Mouse (Mus musculus): Measurements from ENCODE around the gene Ogfod2. TPM values are rescaled to one million over a fixed set of nuclear protein-coding genes. Genes with fewer than 3 reads are reported as not detected.

Gene Ogfod2
- total RNA-seq, 1 experiment from 2014 or later: 8.5 TPM

- no peak for ATAC-seq (replicated peaks; ENCODE audit: low read depth, poor library complexity, severe bottlenecking)
Observed at GRCm38 (mm10) chr5:124138066-124138465, 26.0 kb downstream of the Ogfod2 start.

- no peak for ATAC-seq (replicated peaks; ENCODE audit: low read depth, poor library complexity, severe bottlenecking)
Observed at GRCm38 (mm10) chr5:124149028-124149427, 36.9 kb downstream of the Ogfod2 start.

- no peak for ATAC-seq (replicated peaks; ENCODE audit: low read depth, poor library complexity, severe bottlenecking)
Observed at GRCm38 (mm10) chr5:124150895-124151294, 38.8 kb downstream of the Ogfod2 start.

GRCm38 (mm10) chr5:124152734-124153133 is 40.6 kb downstream of the Ogfod2 start:
- no peak for ATAC-seq (replicated peaks; ENCODE audit: low read depth, poor library complexity, severe bottlenecking)

- ATAC-seq (replicated peaks; ENCODE audit: low read depth, poor library complexity, severe bottlenecking): no peak
Observed at GRCm38 (mm10) chr5:124155943-124156342, 43.8 kb downstream of the Ogfod2 start.

- no peak for ATAC-seq (replicated peaks; ENCODE audit: low read depth, poor library complexity, severe bottlenecking)
Observed at GRCm38 (mm10) chr5:124158305-124158704, 46.2 kb downstream of the Ogfod2 start.

- no peak for ATAC-seq (replicated peaks; ENCODE audit: low read depth, poor library complexity, severe bottlenecking)
Observed at GRCm38 (mm10) chr5:124159453-124159852, 47.4 kb downstream of the Ogfod2 start.

- no peak for ATAC-seq (replicated peaks; ENCODE audit: low read depth, poor library complexity, severe bottlenecking)
Observed at GRCm38 (mm10) chr5:124161831-124162230, 49.7 kb downstream of the Ogfod2 start.

- ATAC-seq (replicated peaks; ENCODE audit: low read depth, poor library complexity, severe bottlenecking): peak; percentile 59; the same call in 1 of the 2 replicates
Observed at GRCm38 (mm10) chr5:124162577-124162976, 50.5 kb downstream of the Ogfod2 start.

- ATAC-seq (replicated peaks; ENCODE audit: low read depth, poor library complexity, severe bottlenecking): no peak
Observed at GRCm38 (mm10) chr5:124163445-124163844, 51.3 kb downstream of the Ogfod2 start.

Other genes with a start within 250 kb of the Ogfod2 start
- gene Hcar2, start 246.8 kb upstream of the Ogfod2 start, total RNA-seq (2017): 3.6 and 4.3 TPM in 2 replicates
- gene Hcar1, start 232.3 kb upstream of the Ogfod2 start, total RNA-seq (2017): not detected in 2 replicates
- 83.5 and 117 TPM in 2 replicates for gene Denr, start 205.1 kb upstream of the Ogfod2 start, total RNA-seq (2017)
- 0.63 and 2.7 TPM in 2 replicates for gene Gm43518, start 184.9 kb upstream of the Ogfod2 start, total RNA-seq (2017)
- 1.4 and 3.6 TPM in 2 replicates for gene Ccdc62, start 181.6 kb upstream of the Ogfod2 start, total RNA-seq (2017)
- 13.0 and 13.6 TPM in 2 replicates for gene Hip1r, start 138.7 kb upstream of the Ogfod2 start, total RNA-seq (2017)
- 21.4 and 21.9 TPM in 2 replicates for gene Vps37b, start 80.0 kb upstream of the Ogfod2 start, total RNA-seq (2017)
- 0.87 and 2.9 TPM in 2 replicates for gene Abcb9, start 16.5 kb upstream of the Ogfod2 start, total RNA-seq (2017)
- 93.4 and 116 TPM in 2 replicates for gene Arl6ip4, start 3.8 kb downstream of the Ogfod2 start, total RNA-seq (2017)
- gene Pitpnm2, start 137.5 kb downstream of the Ogfod2 start, total RNA-seq (2017): 12.6 and 17.5 TPM in 2 replicates
- 40.4 and 41.3 TPM in 2 replicates for gene Mphosph9, start 215.7 kb downstream of the Ogfod2 start, total RNA-seq (2017)
- gene 2810006K23Rik, start 215.8 kb downstream of the Ogfod2 start, total RNA-seq (2017): 22.9 and 25.5 TPM in 2 replicates